Mouse (Mus musculus): ENCODE results near the gene Adra1b. TPM values are rescaled to one million over a fixed set of nuclear protein-coding genes. Genes with fewer than 3 reads are reported as not detected.

The Adra1b gene
- total and polyA plus RNA-seq, 3 experiments = not detected

DNA sequence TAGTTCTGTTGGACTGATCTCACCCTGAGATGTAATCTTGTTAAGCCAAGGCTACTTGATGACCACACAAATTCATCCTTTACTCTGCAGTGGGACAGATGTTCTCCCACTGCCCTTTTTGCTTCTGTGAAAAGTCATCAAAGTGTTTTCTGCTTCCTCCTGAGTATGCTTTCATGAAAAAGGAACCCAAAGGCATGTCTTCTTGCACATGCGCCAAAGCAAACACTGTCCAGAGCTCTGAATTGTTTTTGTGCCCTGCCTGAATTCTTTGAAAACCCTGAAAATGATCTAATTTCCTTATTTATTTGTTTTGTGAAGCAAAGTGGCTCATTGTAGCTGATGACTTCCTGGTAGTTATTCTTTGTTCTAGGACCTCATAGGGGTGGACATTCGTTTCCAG, 20.7 kb upstream of the Adra1b start:
- DNase-seq (ENCODE audit: low read depth, low spot score) = no peak
- Histone ChIP-seq H3K79me2 (ENCODE audit: control insufficient read depth, insufficient read depth, low read length, poor library complexity) (no peaks in the 10 kb centered on the region), H3K27me3 (ENCODE audit: control insufficient read depth in 1 of 2, insufficient read depth in 2 of 2, low read length in 2 of 2) (no peaks in the 10 kb centered on the region), H3K9ac (ENCODE audit: control insufficient read depth, low read depth, low read length, poor library complexity, severe bottlenecking) (no peak overlapping the region), H3K4me3 (ENCODE audit: control insufficient read depth in 1 of 2, insufficient read depth in 1 of 2, low read depth in 2 of 2, low read length in 2 of 2) (no peak overlapping the region), H3K4me1 (ENCODE audit: control insufficient read depth in 1 of 2, insufficient read depth in 2 of 2, low read length in 2 of 2) (no peaks in the 10 kb centered on the region), H3K9me3 (replicated peaks; ENCODE audit: insufficient read depth, low read length) (no peaks in the 10 kb centered on the region), H3K27ac (ENCODE audit: control insufficient read depth, low read depth, low read length) (no peak overlapping the region), H3K36me3 (ENCODE audit: control insufficient read depth in 1 of 2, insufficient read depth in 2 of 2, low read length in 2 of 2) (no peaks in the 10 kb centered on the region)
- no peak for TF ChIP-seq NRF1 (IDR thresholded peaks at IDR 0.05; ENCODE audit: insufficient read depth, low read depth, low read length, poor library complexity, severe bottlenecking)
- no peak for TF ChIP-seq JUND (IDR thresholded peaks at IDR 0.05; ENCODE audit: low read depth, low read length)
- no peak for TF ChIP-seq MXI1 (IDR thresholded peaks at IDR 0.05; ENCODE audit: low read depth, low read length)
- no peak for TF ChIP-seq BHLHE40 (IDR thresholded peaks at IDR 0.05; ENCODE audit: borderline replicate concordance, low read depth, low read length)
- no peak for TF ChIP-seq ZKSCAN1 (IDR thresholded peaks at IDR 0.05; ENCODE audit: low read depth, low read length)
- no peak for TF ChIP-seq ZMIZ1 (IDR thresholded peaks at IDR 0.05; ENCODE audit: low read depth, low read length)
- no peak for TF ChIP-seq MEF2A (IDR thresholded peaks at IDR 0.05; ENCODE audit: extremely low read depth, insufficient replicate concordance, low read depth, low read length, poor library complexity, severe bottlenecking)
- no peak for TF ChIP-seq POLR2A (IDR thresholded peaks at IDR 0.05; ENCODE audit: control insufficient read depth in 1 of 2, insufficient read depth in 1 of 2, low read depth in 1 of 2, low read length in 2 of 2, poor library complexity in 1 of 2)
- no peak for TF ChIP-seq TBP (IDR thresholded peaks at IDR 0.05; ENCODE audit: low read depth, low read length)
- TF ChIP-seq CHD1 (IDR thresholded peaks at IDR 0.05; ENCODE audit: low read depth, low read length) = no peak
- TF ChIP-seq ZNF384 (IDR thresholded peaks at IDR 0.05; ENCODE audit: low read depth, low read length) = no peak
- TF ChIP-seq TCF12 (IDR thresholded peaks at IDR 0.05; ENCODE audit: low read depth, low read length) = no peak
- TF ChIP-seq MAZ (IDR thresholded peaks at IDR 0.05; ENCODE audit: low read depth, low read length) = no peak
- TF ChIP-seq RAD21 (IDR thresholded peaks at IDR 0.05; ENCODE audit: low read depth, low read length) = no peak
- TF ChIP-seq ETS1 (IDR thresholded peaks at IDR 0.05; ENCODE audit: low read depth, low read length) = no peak
- no peak for TF ChIP-seq ELF1 (IDR thresholded peaks at IDR 0.05; ENCODE audit: low read depth, low read length)
- no peak for TF ChIP-seq MYB (IDR thresholded peaks at IDR 0.05; ENCODE audit: low read depth, low read length)
- no peak for TF ChIP-seq POLR2AphosphoS2 (IDR thresholded peaks at IDR 0.05; ENCODE audit: low read length)
- no peak for TF ChIP-seq CTCF (IDR thresholded peaks at IDR 0.05 in 2 of 3, conservative IDR thresholded peaks at IDR 0.05 in 1 of 3; ENCODE audit: control insufficient read depth in 1 of 3, insufficient read depth in 1 of 3, low read depth in 2 of 3, low read length in 3 of 3, poor library complexity in 1 of 3, severe bottlenecking in 1 of 3)
- TF ChIP-seq SMC3 (IDR thresholded peaks at IDR 0.05; ENCODE audit: low read depth, low read length) = no peak

DNA sequence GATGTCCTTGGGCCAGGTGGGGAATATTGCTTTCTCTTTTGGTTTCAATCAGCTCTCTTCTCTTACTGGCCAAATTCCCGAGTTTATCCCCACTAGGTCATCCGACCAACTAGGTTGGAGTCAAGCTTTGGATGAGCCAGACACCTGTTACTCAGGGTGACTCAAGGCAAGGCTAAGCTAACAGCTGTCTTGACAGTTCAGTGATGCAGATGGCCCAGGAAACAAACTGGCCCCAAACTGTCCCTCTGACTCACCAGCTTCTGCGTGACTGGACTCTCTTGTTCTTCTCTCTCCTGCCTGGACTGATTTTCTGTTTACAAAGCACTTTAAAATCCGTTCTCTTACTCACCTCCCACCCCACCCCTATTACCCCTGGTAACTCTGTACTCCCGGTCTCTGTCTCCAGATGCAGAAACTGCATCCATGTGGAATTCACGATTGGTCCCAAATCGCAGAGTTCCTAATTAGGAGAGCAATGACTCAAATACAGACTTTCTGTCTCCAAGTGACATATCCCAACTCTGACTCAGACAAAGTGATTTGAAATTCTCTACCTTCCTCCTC, 18.6 kb upstream of the Adra1b start:
- H3K27me3 ChIP-seq (ENCODE audit: control insufficient read depth in 1 of 2, insufficient read depth in 2 of 2, low read length in 2 of 2) = no peaks in the 10 kb centered on the region
- H3K9ac ChIP-seq (ENCODE audit: control insufficient read depth, low read depth, low read length, poor library complexity, severe bottlenecking) = no peak overlapping the region
- H3K36me3 ChIP-seq (ENCODE audit: control insufficient read depth in 1 of 2, insufficient read depth in 2 of 2, low read length in 2 of 2) = no peaks in the 10 kb centered on the region
- no peak overlapping the region for H3K27ac ChIP-seq (ENCODE audit: control insufficient read depth, low read depth, low read length)
- no peak overlapping the region for H3K4me3 ChIP-seq (ENCODE audit: control insufficient read depth in 1 of 2, insufficient read depth in 1 of 2, low read depth in 2 of 2, low read length in 2 of 2)
- H3K9me3 ChIP-seq (replicated peaks; ENCODE audit: insufficient read depth, low read length) = no peaks in the 10 kb centered on the region
- H3K4me1 ChIP-seq (ENCODE audit: control insufficient read depth in 1 of 2, insufficient read depth in 2 of 2, low read length in 2 of 2) = no peaks in the 10 kb centered on the region
- DNase-seq (ENCODE audit: low read depth, low spot score) = no peak
- no peak for TF ChIP-seq ELF1 (IDR thresholded peaks at IDR 0.05; ENCODE audit: low read depth, low read length)
- TF ChIP-seq E2F4 (IDR thresholded peaks at IDR 0.05; ENCODE audit: borderline replicate concordance, low read depth, low read length) = no peak
- TF ChIP-seq ZC3H11A (IDR thresholded peaks at IDR 0.05; ENCODE audit: low read depth, low read length) = no peak
- H3K79me2 ChIP-seq (ENCODE audit: control insufficient read depth, insufficient read depth, low read length, poor library complexity) = no peaks in the 10 kb centered on the region

Measured in MEL (cell line).